Mouse (Mus musculus): Measurements from ENCODE around the gene Lamc1. TPM values are rescaled to one million over a fixed set of nuclear protein-coding genes. Genes with fewer than 3 reads are reported as not detected.

The Lamc1 gene
- polyA plus RNA-seq, 1 experiment from 2014 or later: 36.0 TPM

DNA sequence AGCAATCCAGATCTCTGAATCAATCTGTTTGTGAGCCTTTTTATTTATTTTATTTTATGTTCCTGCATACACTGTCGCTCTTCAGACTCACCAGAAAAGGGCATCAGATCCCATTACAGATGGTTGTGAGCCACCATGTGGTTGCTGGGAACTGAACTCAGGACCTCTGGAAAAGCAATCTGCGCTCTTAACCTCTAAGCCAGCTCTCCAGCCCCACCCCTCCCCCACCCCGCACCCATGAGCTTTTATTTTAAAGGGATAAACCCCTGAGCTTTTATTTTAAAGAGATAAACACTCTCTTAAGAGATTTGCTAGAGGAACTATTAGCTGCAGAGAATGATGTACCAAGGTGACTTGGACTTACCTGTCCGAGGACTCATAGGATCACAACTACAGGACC, 5.5 kb downstream of the Lamc1 start:
- Histone ChIP-seq H3K27ac (replicated peaks; ENCODE audit: low read depth, low read length) (no peak overlapping the region), H3K4me1 (ENCODE audit: control insufficient read depth, insufficient read depth, low read length) (no peaks in the 10 kb centered on the region), H3K27me3 (ENCODE audit: control insufficient read depth, insufficient read depth, low read length) (no peaks in the 10 kb centered on the region), H3K4me2 (ENCODE audit: low read depth, low read length) (no peak overlapping the region), H3K4me3 (ENCODE audit: low read depth, low read length) (no peak overlapping the region), H3K36me3 (replicated peaks; ENCODE audit: control insufficient read depth, insufficient read depth, low read depth, low read length) (no peaks in the 10 kb centered on the region), H3K9ac (replicated peaks; ENCODE audit: low read length) (no peak overlapping the region), H3K9me3 (replicated peaks; ENCODE audit: control insufficient read depth, low read length) (no peaks in the 10 kb centered on the region)
- 80% methylated on average over 4 of the region's 4 CpGs for WGBS
- ATAC-seq (replicated peaks; ENCODE audit: insufficient number of reproducible peaks, low FRiP score, low TSS enrichment, low read depth): no peak
- no peak for DNase-seq (ENCODE audit: low spot score)

DNA sequence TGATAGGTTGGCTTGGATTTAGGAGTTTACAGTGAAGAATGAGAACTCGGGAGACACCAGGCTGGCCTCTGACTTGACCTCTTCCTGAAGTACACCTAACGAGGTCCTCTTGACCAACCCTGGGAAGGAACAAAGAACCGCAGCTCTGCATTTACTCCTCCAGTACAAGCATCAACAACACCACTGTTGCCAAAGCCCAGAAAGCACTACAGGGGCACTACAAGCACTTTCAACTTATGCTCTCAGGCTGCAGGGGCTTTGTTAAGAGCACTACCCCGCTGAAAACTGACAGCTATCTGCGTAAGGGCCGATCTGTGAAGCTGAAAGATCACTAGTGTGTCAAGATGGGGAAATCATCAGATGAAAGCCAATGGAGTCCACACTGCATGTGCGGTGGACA, 6.4 kb downstream of the Lamc1 start:
- Histone ChIP-seq H3K4me3 (ENCODE audit: low read depth, low read length) (no peak overlapping the region), H3K9ac (replicated peaks; ENCODE audit: low read length) (no peak overlapping the region), H3K27me3 (ENCODE audit: control insufficient read depth, insufficient read depth, low read length) (no peaks in the 10 kb centered on the region), H3K36me3 (replicated peaks; ENCODE audit: control insufficient read depth, insufficient read depth, low read depth, low read length) (no peaks in the 10 kb centered on the region), H3K9me3 (replicated peaks; ENCODE audit: control insufficient read depth, low read length) (no peaks in the 10 kb centered on the region), H3K27ac (replicated peaks; ENCODE audit: low read depth, low read length) (no peak overlapping the region), H3K4me2 (ENCODE audit: low read depth, low read length) (no peak overlapping the region), H3K4me1 (ENCODE audit: control insufficient read depth, insufficient read depth, low read length) (no peaks in the 10 kb centered on the region)
- DNase-seq (ENCODE audit: low spot score) (no peak), ATAC-seq (replicated peaks; ENCODE audit: insufficient number of reproducible peaks, low FRiP score, low TSS enrichment, low read depth) (no peak)
- 81% methylated on average over 7 of the region's 7 CpGs for WGBS

DNA sequence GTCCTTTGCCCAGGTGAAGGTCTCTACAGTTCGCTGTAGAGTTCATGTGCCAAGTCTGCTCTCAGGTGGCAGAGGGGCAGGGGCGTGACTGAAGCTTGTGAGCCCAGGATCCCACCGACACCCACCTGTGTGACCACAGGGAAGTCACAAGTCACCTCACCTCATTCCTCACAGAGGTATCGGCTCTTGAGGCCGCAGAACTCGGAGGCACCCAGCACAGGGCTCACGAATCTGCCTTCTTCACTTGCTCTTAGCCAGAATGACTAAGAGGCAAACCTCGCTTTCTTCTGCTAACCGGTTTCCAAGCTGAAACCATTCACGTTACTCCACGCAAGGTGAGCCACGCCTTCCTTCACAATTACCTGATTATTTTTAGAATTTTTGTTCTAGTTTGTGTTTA, 11.2 kb downstream of the Lamc1 start:
- no peak overlapping the region for H3K4me3 ChIP-seq (ENCODE audit: low read depth, low read length)
- H3K9me3 ChIP-seq (replicated peaks; ENCODE audit: control insufficient read depth, low read length): no peaks in the 10 kb centered on the region
- H3K4me2 ChIP-seq (ENCODE audit: low read depth, low read length): no peak overlapping the region
- DNase-seq (ENCODE audit: low spot score) (no peak), ATAC-seq (replicated peaks; ENCODE audit: insufficient number of reproducible peaks, low FRiP score, low TSS enrichment, low read depth) (no peak)
- H3K4me1 ChIP-seq (ENCODE audit: control insufficient read depth, insufficient read depth, low read length): no peaks in the 10 kb centered on the region
- WGBS: 86% methylated on average over 12 of the region's 12 CpGs
- no peak overlapping the region for H3K27ac ChIP-seq (replicated peaks; ENCODE audit: low read depth, low read length)
- no peaks in the 10 kb centered on the region for H3K27me3 ChIP-seq (ENCODE audit: control insufficient read depth, insufficient read depth, low read length)
- H3K9ac ChIP-seq (replicated peaks; ENCODE audit: low read length): no peak overlapping the region
- H3K36me3 ChIP-seq (replicated peaks; ENCODE audit: control insufficient read depth, insufficient read depth, low read depth, low read length): no peaks in the 10 kb centered on the region

GRCm38 (mm10) chr1:153320554-153321147, 11.9 kb downstream of the Lamc1 start:
- H3K9me3 ChIP-seq (replicated peaks; ENCODE audit: control insufficient read depth, low read length): no peaks in the 10 kb centered on the region
- no peak for ATAC-seq (replicated peaks; ENCODE audit: insufficient number of reproducible peaks, low FRiP score, low TSS enrichment, low read depth)

GRCm38 (mm10) chr1:153320121-153320520, 12.5 kb downstream of the Lamc1 start:
- no peak for DNase-seq (ENCODE audit: low spot score)
- Histone ChIP-seq H3K4me1 (ENCODE audit: control insufficient read depth, insufficient read depth, low read length) (no peaks in the 10 kb centered on the region), H3K36me3 (replicated peaks; ENCODE audit: control insufficient read depth, insufficient read depth, low read depth, low read length) (no peaks in the 10 kb centered on the region), H3K9me3 (replicated peaks; ENCODE audit: control insufficient read depth, low read length) (no peaks in the 10 kb centered on the region), H3K27me3 (ENCODE audit: control insufficient read depth, insufficient read depth, low read length) (no peaks in the 10 kb centered on the region), H3K27ac (replicated peaks; ENCODE audit: low read depth, low read length) (no peak overlapping the region), H3K4me3 (ENCODE audit: low read depth, low read length) (no peak overlapping the region), H3K9ac (replicated peaks; ENCODE audit: low read length) (no peak overlapping the region), H3K4me2 (ENCODE audit: low read depth, low read length) (no peak overlapping the region)
- ATAC-seq (replicated peaks; ENCODE audit: insufficient number of reproducible peaks, low FRiP score, low TSS enrichment, low read depth): no peak
- WGBS: 72% methylated on average over 4 of the region's 4 CpGs

More at GRCm38 (mm10) chr1:153320554-153321147, 11.9 kb downstream of the Lamc1 start:
- Histone ChIP-seq H3K27me3 (ENCODE audit: control insufficient read depth, insufficient read depth, low read length) (no peaks in the 10 kb centered on the region), H3K4me1 (ENCODE audit: control insufficient read depth, insufficient read depth, low read length) (no peaks in the 10 kb centered on the region), H3K9ac (replicated peaks; ENCODE audit: low read length) (no peak overlapping the region), H3K4me3 (ENCODE audit: low read depth, low read length) (no peak overlapping the region), H3K4me2 (ENCODE audit: low read depth, low read length) (no peak overlapping the region), H3K36me3 (replicated peaks; ENCODE audit: control insufficient read depth, insufficient read depth, low read depth, low read length) (no peaks in the 10 kb centered on the region), H3K27ac (replicated peaks; ENCODE audit: low read depth, low read length) (no peak overlapping the region)
- no peak for DNase-seq (ENCODE audit: low spot score)
- whole genome bisulfite sequencing: 63% methylated on average over 6 of the region's 6 CpGs

- H3K27ac ChIP-seq (replicated peaks; ENCODE audit: low read depth, low read length): no peak overlapping the region
- ATAC-seq (replicated peaks; ENCODE audit: insufficient number of reproducible peaks, low FRiP score, low TSS enrichment, low read depth) (no peak), DNase-seq (ENCODE audit: low spot score) (no peak)
- no peak overlapping the region for H3K4me2 ChIP-seq (ENCODE audit: low read depth, low read length)
- no peak overlapping the region for H3K9ac ChIP-seq (replicated peaks; ENCODE audit: low read length)
- no peaks in the 10 kb centered on the region for H3K4me1 ChIP-seq (ENCODE audit: control insufficient read depth, insufficient read depth, low read length)
- H3K9me3 ChIP-seq (replicated peaks; ENCODE audit: control insufficient read depth, low read length): no peaks in the 10 kb centered on the region
- no peak overlapping the region for H3K4me3 ChIP-seq (ENCODE audit: low read depth, low read length)
- no peaks in the 10 kb centered on the region for H3K27me3 ChIP-seq (ENCODE audit: control insufficient read depth, insufficient read depth, low read length)
- 88% methylated on average over 1 of the region's 1 CpGs for WGBS
- H3K36me3 ChIP-seq (replicated peaks; ENCODE audit: control insufficient read depth, insufficient read depth, low read depth, low read length): no peaks in the 10 kb centered on the region
Measured at GRCm38 (mm10) chr1:153318741-153319140, 13.8 kb downstream of the Lamc1 start.

- H3K36me3 ChIP-seq (replicated peaks; ENCODE audit: control insufficient read depth, insufficient read depth, low read depth, low read length): no peaks in the 10 kb centered on the region
- ATAC-seq (replicated peaks; ENCODE audit: insufficient number of reproducible peaks, low FRiP score, low TSS enrichment, low read depth): no peak
- no peaks in the 10 kb centered on the region for H3K27me3 ChIP-seq (ENCODE audit: control insufficient read depth, insufficient read depth, low read length)
- 94% methylated on average over 7 of the region's 7 CpGs for WGBS
- H3K27ac ChIP-seq (replicated peaks; ENCODE audit: low read depth, low read length): no peak overlapping the region
- no peak overlapping the region for H3K9ac ChIP-seq (replicated peaks; ENCODE audit: low read length)
- no peak overlapping the region for H3K4me2 ChIP-seq (ENCODE audit: low read depth, low read length)
- no peaks in the 10 kb centered on the region for H3K9me3 ChIP-seq (replicated peaks; ENCODE audit: control insufficient read depth, low read length)
- no peak for DNase-seq (ENCODE audit: low spot score)
- no peak overlapping the region for H3K4me3 ChIP-seq (ENCODE audit: low read depth, low read length)
- H3K4me1 ChIP-seq (ENCODE audit: control insufficient read depth, insufficient read depth, low read length): no peaks in the 10 kb centered on the region
Measured at GRCm38 (mm10) chr1:153318287-153318686, 14.3 kb downstream of the Lamc1 start.

- Histone ChIP-seq H3K9me3 (replicated peaks; ENCODE audit: control insufficient read depth, low read length) (no peaks in the 10 kb centered on the region), H3K27ac (replicated peaks; ENCODE audit: low read depth, low read length) (no peak overlapping the region), H3K4me2 (ENCODE audit: low read depth, low read length) (no peak overlapping the region), H3K27me3 (ENCODE audit: control insufficient read depth, insufficient read depth, low read length) (no peaks in the 10 kb centered on the region), H3K9ac (replicated peaks; ENCODE audit: low read length) (no peak overlapping the region), H3K36me3 (replicated peaks; ENCODE audit: control insufficient read depth, insufficient read depth, low read depth, low read length) (no peaks in the 10 kb centered on the region), H3K4me1 (ENCODE audit: control insufficient read depth, insufficient read depth, low read length) (no peaks in the 10 kb centered on the region), H3K4me3 (ENCODE audit: low read depth, low read length) (no peak overlapping the region)
- ATAC-seq (replicated peaks; ENCODE audit: insufficient number of reproducible peaks, low FRiP score, low TSS enrichment, low read depth): no peak
- no peak for DNase-seq (ENCODE audit: low spot score)
- WGBS: 68% methylated on average over 16 of the region's 16 CpGs
Measured at GRCm38 (mm10) chr1:153317486-153318260, 14.9 kb downstream of the Lamc1 start.
